Mouse (Mus musculus) erythroblast, embryonic 14.5 days (primary cell): ENCODE results near the gene Pom121l2.

Experiments used
- GATA1 ChIP-seq: IDR thresholded peaks from 2 replicates; pipeline ENCODE4 v1.6.1; 2012; ENCODE audit warnings: low read length, inconsistent platforms, mixed read lengths
- TAL1 ChIP-seq: IDR thresholded peaks from 3 replicates; pipeline ENCODE4 v1.6.1; 2012; ENCODE audit warnings: low read length, inconsistent platforms, mixed read lengths

- TF ChIP-seq GATA1: no peak
- no peak for TF ChIP-seq TAL1
Observed at GRCm38 (mm10) chr13:21931740-21932139, 49.3 kb upstream of the Pom121l2 start.
